Mouse (Mus musculus) embryonic facial prominence, embryonic 12.5 days (tissue): ENCODE measurements around the gene Il31. TPM values are rescaled to one million over a fixed set of nuclear protein-coding genes. Genes with fewer than 3 reads are reported as not detected.

Experiments
- ATAC-seq: fragments of 200-750 bp; cut with Nextera tagmentation; 2 replicates; pipeline ENCODE4 v1.8.0; 2017; ENCODE audit not compliant: insufficient number of reproducible peaks, insufficient read depth, low FRiP score, low TSS enrichment
- H3K27ac ChIP-seq: fragments of 300-500 bp; sonication (generic); 2 replicates; pipeline ENCODE4 v1.5.1; 2016; ENCODE audit warnings: mild to moderate bottlenecking
- H3K27me3 ChIP-seq: fragments of 300-500 bp; sonication (generic); 2 replicates; pipeline ENCODE4 v1.6.1; 2016; ENCODE audit warnings: mild to moderate bottlenecking, moderate library complexity
- H3K36me3 ChIP-seq: fragments of 300-500 bp; sonication (generic); 2 replicates; pipeline ENCODE4 v1.6.1; 2016; ENCODE audit warnings: mild to moderate bottlenecking
- H3K4me1 ChIP-seq: fragments of 300-500 bp; sonication (generic); 2 replicates; pipeline ENCODE4 v1.6.1; 2016
- H3K4me2 ChIP-seq: fragments of 300-500 bp; sonication (generic); replicated peaks from 2 replicates; pipeline ENCODE4 v1.6.1; 2016; ENCODE audit warnings: mild to moderate bottlenecking, moderate library complexity
- H3K4me3 ChIP-seq: fragments of 300-500 bp; sonication (generic); 2 replicates; pipeline ENCODE4 v1.5.1; 2016; ENCODE audit warnings: mild to moderate bottlenecking
- H3K9ac ChIP-seq: fragments of 300-500 bp; sonication (generic); 2 replicates; pipeline ENCODE4 v1.6.1; 2016; ENCODE audit warnings: mild to moderate bottlenecking, moderate library complexity
- H3K9me3 ChIP-seq: fragments of 300-500 bp; sonication (generic); 2 replicates; pipeline ENCODE4 v1.6.1; 2016; ENCODE audit warnings: mild to moderate bottlenecking, moderate library complexity
- WGBS: fragments of 180-500 bp; shearing (Covaris S2); methylation state at CpG from one replicate; pipeline ENCODE4 v1.1.7; 2016; 5-methylcytosine and 5-hydroxymethylcytosine counted together
- microRNA-seq: library from miRNA; unstranded; fragments of <30 nt; microRNA quantifications from one replicate; pipeline ENCODE4, GENCODE M21; 2017
- polyA plus RNA-seq: library from polyadenylated mRNA; unstranded; fragments of >200 nt; fragmentation: Nextera tagmentation; extraction: Ambion mirVana; gene quantifications from 2 replicates; pipeline ENCODE4 v1.2.1, GENCODE M21; 2016

Il31 gene
- polyA plus RNA-seq, 1 experiment from 2014 or later, result not detected

- Histone ChIP-seq H3K27me3 (no peaks in the 10 kb centered on the region), H3K4me1 (peaks cover 8% of the 10 kb centered on the region), H3K4me2 (no peak overlapping the region), H3K4me3 (no peak overlapping the region), H3K9me3 (no peaks in the 10 kb centered on the region), H3K27ac (peak overlapping the region; percentile 4; the same call in 1 of the 2 replicates), H3K36me3 (no peaks in the 10 kb centered on the region), H3K9ac (no peak overlapping the region)
- 43% methylated on average over 8 of the region's 8 CpGs for WGBS
- ATAC-seq, result no peak
These were observed 53.1 kb downstream of the Il31 start for GRCm38 (mm10) chr5:123436071-123436779.

GRCm38 (mm10) chr5:123432305-123432874 is 56.9 kb downstream of the Il31 start:
- H3K27ac ChIP-seq, result 0 out of 2 replicates have a peak overlapping the region, but pooled peaks have one; percentile 6
- no peak for ATAC-seq

GRCm38 (mm10) chr5:123431524-123432304 is 57.6 kb downstream of the Il31 start:
- Histone ChIP-seq H3K9me3 (no peaks in the 10 kb centered on the region), H3K27ac (no peak overlapping the region)
- WGBS, result 80% methylated on average over 13 of the region's 13 CpGs

More at GRCm38 (mm10) chr5:123432305-123432874, 56.9 kb downstream of the Il31 start:
- Histone ChIP-seq H3K36me3 (no peaks in the 10 kb centered on the region), H3K9ac (no peak overlapping the region), H3K27me3 (no peaks in the 10 kb centered on the region), H3K9me3 (no peaks in the 10 kb centered on the region), H3K4me2 (no peak overlapping the region), H3K4me3 (no peak overlapping the region), H3K4me1 (peaks cover 8% of the 10 kb centered on the region)
- 77% methylated on average over 3 of the region's 3 CpGs for WGBS

More at GRCm38 (mm10) chr5:123431524-123432304, 57.6 kb downstream of the Il31 start:
- ATAC-seq, result no peak
- Histone ChIP-seq H3K27me3 (no peaks in the 10 kb centered on the region), H3K4me2 (no peak overlapping the region), H3K4me1 (peaks cover 8% of the 10 kb centered on the region), H3K4me3 (no peak overlapping the region), H3K36me3 (no peaks in the 10 kb centered on the region; the same call in 1 of the 2 replicates), H3K9ac (no peak overlapping the region)

Small RNA genes lying within 50 kb of the gene (microRNA-seq; reads per million reads assigned to microRNA genes)
- gene Mir7647, result 1.1 reads per million

Other genes starting within 250 kb of the Il31 start
- 5.6 and 6.4 TPM in 2 replicates for gene Wdr66, start 237.4 kb downstream of the Il31 start, polyA plus RNA-seq
- 41.8 and 44.7 TPM in 2 replicates for gene Bcl7a, start 145.7 kb downstream of the Il31 start, polyA plus RNA-seq
- gene Mlxip, start 94.7 kb downstream of the Il31 start, polyA plus RNA-seq, result 15.8 and 17.4 TPM in 2 replicates
- not detected in 2 replicates for gene Lrrc43, start 184 bp downstream of the Il31 start, polyA plus RNA-seq
- gene B3gnt4, start 21.0 kb upstream of the Il31 start, polyA plus RNA-seq, result 1.3 and 2.2 TPM in 2 replicates
- gene Diablo, start 34.7 kb upstream of the Il31 start, polyA plus RNA-seq, result 121 and 125 TPM in 2 replicates
- gene Gm49027, start 36.0 kb upstream of the Il31 start, polyA plus RNA-seq, result 1.5 and 3.4 TPM in 2 replicates
- gene Vps33a, start 83.5 kb upstream of the Il31 start, polyA plus RNA-seq, result 26.8 and 27.4 TPM in 2 replicates
- 50.6 and 53.2 TPM in 2 replicates for gene Clip1, start 195.1 kb upstream of the Il31 start, polyA plus RNA-seq
- 90.7 and 98.4 TPM in 2 replicates for gene Zcchc8, start 231.6 kb upstream of the Il31 start, polyA plus RNA-seq